Mouse (Mus musculus): Measurements from ENCODE around the gene Bpifc. TPM values are rescaled to one million over a fixed set of nuclear protein-coding genes. Genes with fewer than 3 reads are reported as not detected.
A peak's percentile ranks its signal among the peaks of the same experiment; 100 is the strongest.
"Not testable (repeated sequence)": the region's sequence is repeated elsewhere in the genome, so short reads cannot be mapped to it uniquely, and the experiment has no call there.

Bpifc gene
- polyA plus RNA-seq, 1 experiment from 2014 or later, result 0.04 TPM

DNA sequence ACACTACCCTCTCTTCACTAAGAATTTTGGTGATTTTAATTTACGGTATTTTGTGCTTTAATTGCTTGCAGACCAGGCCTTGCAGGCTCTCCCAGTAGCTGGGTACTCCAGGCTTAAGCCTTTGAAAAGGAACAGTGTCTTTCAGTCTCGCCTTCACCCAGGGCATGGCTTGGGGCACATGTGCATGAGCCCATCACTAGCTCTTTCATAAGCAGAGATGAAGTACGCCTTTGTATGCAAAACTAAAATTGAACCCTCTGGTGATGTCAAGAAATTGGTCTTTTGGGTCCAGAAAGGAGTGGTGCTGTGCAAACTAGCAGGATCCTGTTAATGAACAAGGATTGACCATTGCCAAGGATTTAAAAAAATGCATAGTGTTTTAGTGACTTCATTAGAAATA lies 20.8 kb upstream of the Bpifc start:
- 91% methylated on average over 3 of the region's 3 CpGs for WGBS
- H3K27ac ChIP-seq (replicated peaks), result no peak overlapping the region
- H3K4me3 ChIP-seq, result no peak overlapping the region
- peaks cover 14% of the 10 kb centered on the region for H3K36me3 ChIP-seq
- no peaks in the 10 kb centered on the region for H3K4me1 ChIP-seq
- DNase-seq (ENCODE audit: low spot score), result no peak
- no peaks in the 10 kb centered on the region for H3K9me3 ChIP-seq (replicated peaks)
- H3K27me3 ChIP-seq (ENCODE audit: low read depth, poor library complexity, severe bottlenecking), result no peaks in the 10 kb centered on the region

DNA sequence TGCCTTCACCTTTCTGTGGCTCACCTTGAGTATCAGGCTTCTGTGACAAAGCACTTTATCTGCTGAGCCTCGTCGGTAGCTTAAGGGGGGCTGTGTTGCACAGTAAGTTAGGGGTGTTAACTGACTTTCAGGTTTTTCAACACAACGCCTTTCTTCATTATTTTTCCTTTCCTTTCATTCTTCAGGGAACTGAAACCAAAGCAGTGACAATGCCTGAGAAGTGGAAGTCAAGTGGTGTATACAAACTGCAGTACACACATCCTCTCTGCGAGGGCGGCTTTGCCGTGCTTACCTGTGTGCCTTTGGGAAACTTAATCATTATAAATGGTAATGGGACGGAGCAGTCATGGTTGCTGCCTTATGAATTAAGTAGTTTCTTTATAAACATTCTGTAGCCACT lies 19.0 kb upstream of the Bpifc start:
- H3K36me3 ChIP-seq, result peaks cover 10% of the 10 kb centered on the region; the same call in 1 of the 2 replicates
- H3K4me3 ChIP-seq, result no peak overlapping the region
- DNase-seq (ENCODE audit: low spot score), result no peak
- no peak overlapping the region for H3K27ac ChIP-seq (replicated peaks)
- no peaks in the 10 kb centered on the region for H3K9me3 ChIP-seq (replicated peaks)
- H3K27me3 ChIP-seq (ENCODE audit: low read depth, poor library complexity, severe bottlenecking), result no peaks in the 10 kb centered on the region
- H3K4me1 ChIP-seq, result no peaks in the 10 kb centered on the region
- 94% methylated on average over 7 of the region's 7 CpGs for WGBS

DNA sequence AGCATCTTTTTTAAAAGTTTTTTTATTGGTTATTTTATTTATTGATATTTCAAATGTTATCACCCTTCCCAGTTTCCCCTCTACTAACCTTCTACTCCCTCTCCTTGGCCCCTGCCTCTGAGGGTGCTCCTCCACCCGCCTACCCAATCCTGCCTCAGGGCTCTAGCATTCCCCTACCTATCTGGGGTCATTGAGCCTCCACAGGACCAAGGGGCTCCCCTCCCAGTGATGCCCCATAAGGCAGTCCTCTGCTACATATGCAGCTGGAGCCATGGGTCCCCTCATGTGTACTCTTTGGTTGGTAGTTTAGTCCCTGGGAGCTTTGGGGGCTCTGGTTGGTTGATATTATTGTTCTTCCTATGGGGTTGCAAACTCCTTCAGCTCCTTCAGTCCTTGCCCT lies 15.1 kb upstream of the Bpifc start:
- not testable (repeated sequence) for H3K27ac ChIP-seq (replicated peaks); H3K27me3 ChIP-seq (ENCODE audit: low read depth, poor library complexity, severe bottlenecking); H3K9me3 ChIP-seq (replicated peaks); H3K4me1 ChIP-seq; H3K4me3 ChIP-seq; DNase-seq (ENCODE audit: low spot score)
- peaks cover 17% of the 10 kb centered on the region; the same call in 1 of the 2 replicates for H3K36me3 ChIP-seq
- 71% methylated on average over 1 of the region's 1 CpGs for WGBS

DNA sequence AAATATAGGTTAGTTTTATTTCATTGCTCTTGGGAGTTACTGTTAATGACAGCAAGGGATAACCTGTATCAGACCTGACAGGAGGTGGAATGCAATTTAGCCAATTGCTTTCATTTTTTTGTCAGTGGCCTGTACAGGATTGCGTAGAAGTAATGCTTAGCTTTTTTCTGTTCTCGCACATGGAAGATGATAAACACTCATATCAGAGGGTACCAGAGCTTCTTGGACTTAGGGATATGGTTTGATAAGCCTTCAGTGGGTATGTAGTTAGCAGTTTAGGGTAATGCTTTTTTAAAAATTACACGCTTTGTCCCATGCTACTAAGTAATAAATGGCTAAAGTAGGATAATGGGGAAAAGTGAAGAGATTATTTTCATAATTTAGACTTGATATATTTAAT lies 14.7 kb upstream of the Bpifc start:
- WGBS, result 93% methylated on average over 3 of the region's 3 CpGs
- H3K4me1 ChIP-seq, result peaks cover 9% of the 10 kb centered on the region
- H3K27me3 ChIP-seq (ENCODE audit: low read depth, poor library complexity, severe bottlenecking), result no peaks in the 10 kb centered on the region
- H3K4me3 ChIP-seq, result no peak overlapping the region
- no peak for DNase-seq (ENCODE audit: low spot score)
- peaks cover 17% of the 10 kb centered on the region; the same call in 1 of the 2 replicates for H3K36me3 ChIP-seq
- no peaks in the 10 kb centered on the region for H3K9me3 ChIP-seq (replicated peaks)
- H3K27ac ChIP-seq (replicated peaks), result no peak overlapping the region

DNA sequence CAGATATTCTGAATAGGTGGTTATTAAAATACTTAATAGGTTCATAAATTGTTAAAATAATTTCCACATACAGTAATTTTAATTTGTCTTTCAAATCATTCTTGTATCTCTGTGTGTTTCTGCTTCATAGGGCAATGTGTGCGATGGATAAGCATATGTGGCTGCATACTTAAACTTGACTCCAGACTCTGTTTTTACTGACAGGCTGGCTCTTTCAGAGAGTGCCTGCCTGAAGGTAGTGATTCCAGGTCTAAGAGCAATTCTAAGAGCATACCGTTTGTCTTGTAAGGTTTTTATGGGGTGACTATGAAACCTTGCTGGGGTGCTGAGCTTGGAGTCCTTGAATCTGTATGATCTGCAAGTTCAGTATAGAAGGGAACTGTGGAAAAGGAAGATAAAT lies 14.2 kb upstream of the Bpifc start:
- no peak overlapping the region for H3K4me3 ChIP-seq
- no peaks in the 10 kb centered on the region for H3K27me3 ChIP-seq (ENCODE audit: low read depth, poor library complexity, severe bottlenecking)
- 89% methylated on average over 2 of the region's 2 CpGs for WGBS
- H3K27ac ChIP-seq (replicated peaks), result no peak overlapping the region
- peaks cover 11% of the 10 kb centered on the region for H3K4me1 ChIP-seq
- H3K9me3 ChIP-seq (replicated peaks), result no peaks in the 10 kb centered on the region
- peaks cover 15% of the 10 kb centered on the region; the same call in 1 of the 2 replicates for H3K36me3 ChIP-seq
- DNase-seq (ENCODE audit: low spot score), result no peak

DNA sequence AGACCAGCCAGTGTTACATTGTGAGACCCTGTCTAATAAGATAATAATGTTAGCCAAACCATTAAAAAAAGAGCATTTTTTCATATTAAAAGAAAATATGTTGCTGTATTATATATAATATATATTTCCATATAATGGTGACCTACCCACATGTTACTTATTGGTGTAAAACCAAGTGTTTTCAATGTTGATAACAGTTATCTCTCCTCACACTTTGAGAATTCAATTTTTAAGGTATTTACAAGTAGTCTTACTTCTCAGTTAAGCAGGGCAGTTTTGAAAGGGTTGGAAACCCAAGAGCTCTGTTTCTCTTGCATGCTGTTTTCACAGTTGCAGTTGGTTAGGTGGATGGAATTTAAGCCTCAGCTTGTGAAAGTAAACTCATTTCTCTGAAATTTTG lies 11.5 kb upstream of the Bpifc start:
- Histone ChIP-seq H3K27me3 (ENCODE audit: low read depth, poor library complexity, severe bottlenecking) (no peaks in the 10 kb centered on the region), H3K9me3 (replicated peaks) (no peaks in the 10 kb centered on the region), H3K27ac (replicated peaks) (no peak overlapping the region), H3K36me3 (0 out of 2 replicates have a peak, but pooled peaks cover 7% of the 10 kb centered on the region), H3K4me1 (peaks cover 11% of the 10 kb centered on the region), H3K4me3 (peak overlapping the region; percentile 86; the same call in 1 of the 2 replicates)
- DNase-seq (ENCODE audit: low spot score), result no peak

DNA sequence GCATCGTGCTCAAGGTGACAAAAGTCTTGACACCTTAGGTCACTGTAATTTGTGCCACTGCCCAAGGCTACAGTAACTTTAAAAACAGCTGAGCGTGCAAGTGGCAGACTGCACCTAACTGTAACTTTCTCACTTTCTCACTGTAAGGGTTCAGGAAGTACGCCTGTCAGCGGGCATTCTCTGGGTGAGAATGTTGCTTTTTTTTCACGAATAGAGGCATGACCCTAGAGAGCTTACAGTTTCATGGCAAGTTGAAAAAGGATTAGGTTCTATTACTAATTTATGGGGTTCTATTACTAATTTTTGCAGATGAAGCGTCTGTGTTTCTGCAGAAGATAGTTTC lies 10.8 kb upstream of the Bpifc start:
- H3K27me3 ChIP-seq (ENCODE audit: low read depth, poor library complexity, severe bottlenecking), result no peaks in the 10 kb centered on the region
- H3K4me3 ChIP-seq, result peak overlapping the region; percentile 86
- peaks cover 11% of the 10 kb centered on the region for H3K4me1 ChIP-seq
- no peak for DNase-seq (ENCODE audit: low spot score)
- H3K36me3 ChIP-seq, result 0 out of 2 replicates have a peak, but pooled peaks cover 7% of the 10 kb centered on the region
- H3K9me3 ChIP-seq (replicated peaks), result no peaks in the 10 kb centered on the region
- 10% methylated on average over 6 of the region's 6 CpGs for WGBS
- H3K27ac ChIP-seq (replicated peaks), result peak overlapping the region; percentile 92

DNA sequence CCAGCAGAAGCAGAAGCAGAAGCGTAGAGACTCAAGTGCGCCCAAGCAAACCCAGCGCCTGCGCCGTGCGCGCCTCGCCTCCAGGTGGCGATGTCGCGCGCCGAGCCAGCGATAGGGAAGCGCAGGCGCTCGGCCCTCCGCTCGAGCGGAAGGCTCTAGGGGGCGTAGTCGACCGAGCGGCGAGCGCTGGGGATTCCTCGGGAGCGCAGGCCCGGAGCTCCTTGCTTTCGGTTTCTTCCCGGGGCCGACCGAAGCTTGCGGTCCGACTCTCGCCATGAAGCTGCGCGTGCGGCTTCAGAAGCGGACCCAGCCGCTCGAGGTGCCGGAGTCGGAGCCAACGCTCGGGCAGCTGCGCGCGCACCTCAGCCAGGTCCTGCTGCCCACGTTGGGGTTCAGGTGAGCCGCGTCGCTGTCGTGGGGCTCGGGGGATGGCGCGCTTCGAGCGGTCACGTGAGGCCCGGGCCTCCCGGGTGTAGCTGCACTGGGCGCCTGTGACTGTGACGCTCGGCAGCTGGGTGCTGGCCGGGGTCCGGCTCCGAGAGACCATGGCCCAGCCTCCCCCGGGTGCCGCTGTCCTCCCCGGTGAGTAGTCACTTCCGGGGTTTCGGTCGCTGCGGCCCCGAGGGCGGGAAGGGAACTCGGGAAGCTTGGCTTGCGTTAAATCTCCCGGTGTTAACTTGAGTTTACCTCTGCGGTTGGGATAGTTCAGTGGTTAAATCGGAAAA lies 10.2 kb upstream of the Bpifc start, which contains the start of gene Fbxo7:
Fbxo7 (plus strand) TSS at position 224 of the 725 bp plus-strand sequence.
- Histone ChIP-seq H3K27me3 (ENCODE audit: low read depth, poor library complexity, severe bottlenecking) (no peaks in the 10 kb centered on the region), H3K4me1 (peaks cover 11% of the 10 kb centered on the region), H3K27ac (replicated peaks) (peak within 1 kb of the TSS; percentile 92), H3K9me3 (replicated peaks) (no peaks in the 10 kb centered on the region), H3K36me3 (0 out of 2 replicates have a peak, but pooled peaks cover 7% of the 10 kb centered on the region), H3K4me3 (peak within 1 kb of the TSS; percentile 86)
- DNase-seq (ENCODE audit: low spot score), result peak; percentile 89
- under 1% methylated on average over 82 of the region's 82 CpGs for WGBS

DNA sequence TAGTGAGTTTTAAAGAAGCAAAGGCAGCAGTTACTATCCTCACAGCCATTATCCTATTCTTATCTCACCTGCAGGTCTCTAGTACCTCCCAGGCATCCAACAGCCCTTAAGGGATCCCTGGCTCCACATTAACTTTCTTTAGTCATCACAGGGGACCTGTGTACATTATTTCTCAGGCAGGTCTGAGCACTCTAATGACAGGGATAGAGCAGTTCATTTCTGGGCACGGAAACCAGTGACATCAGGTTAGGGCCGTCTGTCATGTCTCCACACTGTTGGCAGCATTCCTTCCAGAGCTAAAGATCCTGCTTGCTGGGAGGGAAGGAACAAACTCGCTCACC lies 9.7 kb upstream of the Bpifc start:
- Histone ChIP-seq H3K4me1 (peaks cover 11% of the 10 kb centered on the region), H3K27me3 (ENCODE audit: low read depth, poor library complexity, severe bottlenecking) (no peaks in the 10 kb centered on the region), H3K9me3 (replicated peaks) (no peaks in the 10 kb centered on the region), H3K36me3 (0 out of 2 replicates have a peak, but pooled peaks cover 7% of the 10 kb centered on the region), H3K4me3 (peak overlapping the region; percentile 86), H3K27ac (replicated peaks) (peak overlapping the region; percentile 92; the same call in 1 of the 2 replicates)
- WGBS, result 3% methylated on average over 3 of the region's 3 CpGs
- no peak for DNase-seq (ENCODE audit: low spot score)

DNA sequence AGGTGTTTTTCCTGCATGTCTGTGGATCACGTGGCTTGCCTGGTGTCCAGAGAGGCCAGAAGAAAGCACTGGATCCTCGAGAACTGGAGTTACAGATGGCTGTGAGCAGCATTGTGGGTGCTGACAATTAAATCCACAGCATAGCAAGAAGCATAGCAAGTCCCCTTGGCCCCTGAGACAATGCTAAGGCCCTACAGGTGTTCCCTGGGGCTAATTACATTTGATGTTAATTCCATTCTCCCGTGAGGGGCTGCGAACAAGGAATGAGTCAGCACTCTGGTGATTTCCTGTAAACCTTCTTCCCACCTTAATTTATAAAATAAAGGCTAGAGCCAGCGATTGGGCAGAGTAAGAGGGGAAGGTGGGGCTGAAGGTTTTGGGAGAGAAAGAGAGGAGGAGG lies 7.1 kb upstream of the Bpifc start:
- H3K4me1 ChIP-seq, result peaks cover 11% of the 10 kb centered on the region
- WGBS, result 38% methylated on average over 5 of the region's 5 CpGs
- H3K9me3 ChIP-seq (replicated peaks), result no peaks in the 10 kb centered on the region
- H3K27ac ChIP-seq (replicated peaks), result no peak overlapping the region
- no peak for DNase-seq (ENCODE audit: low spot score)
- H3K27me3 ChIP-seq (ENCODE audit: low read depth, poor library complexity, severe bottlenecking), result no peaks in the 10 kb centered on the region
- no peaks in the 10 kb centered on the region for H3K36me3 ChIP-seq
- no peak overlapping the region for H3K4me3 ChIP-seq

DNA sequence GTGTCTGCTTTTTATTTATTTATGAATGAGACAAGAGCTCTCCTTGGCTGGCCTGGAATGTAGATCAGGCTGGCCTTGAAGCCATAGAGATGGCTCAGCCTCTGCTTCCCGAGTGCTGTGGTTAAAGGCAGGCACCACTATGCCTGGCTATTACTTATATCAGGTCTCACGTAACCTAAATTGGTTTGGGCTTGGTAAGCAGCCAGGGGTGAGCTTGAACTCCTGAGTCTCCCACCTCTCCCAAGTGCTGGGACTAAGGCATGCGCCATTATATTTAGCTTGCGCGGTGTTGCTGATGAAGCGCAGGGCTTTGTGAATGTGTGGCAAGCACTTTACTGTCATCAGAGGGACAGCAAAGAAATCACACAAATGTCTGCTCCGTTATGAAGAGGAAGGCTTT lies 6.1 kb upstream of the Bpifc start:
- no peak overlapping the region for H3K4me3 ChIP-seq
- H3K27me3 ChIP-seq (ENCODE audit: low read depth, poor library complexity, severe bottlenecking), result no peaks in the 10 kb centered on the region
- WGBS, result 91% methylated on average over 7 of the region's 7 CpGs
- H3K27ac ChIP-seq (replicated peaks), result no peak overlapping the region
- peaks cover 8% of the 10 kb centered on the region for H3K4me1 ChIP-seq
- DNase-seq (ENCODE audit: low spot score), result no peak
- no peaks in the 10 kb centered on the region for H3K9me3 ChIP-seq (replicated peaks)
- H3K36me3 ChIP-seq, result no peaks in the 10 kb centered on the region

DNA sequence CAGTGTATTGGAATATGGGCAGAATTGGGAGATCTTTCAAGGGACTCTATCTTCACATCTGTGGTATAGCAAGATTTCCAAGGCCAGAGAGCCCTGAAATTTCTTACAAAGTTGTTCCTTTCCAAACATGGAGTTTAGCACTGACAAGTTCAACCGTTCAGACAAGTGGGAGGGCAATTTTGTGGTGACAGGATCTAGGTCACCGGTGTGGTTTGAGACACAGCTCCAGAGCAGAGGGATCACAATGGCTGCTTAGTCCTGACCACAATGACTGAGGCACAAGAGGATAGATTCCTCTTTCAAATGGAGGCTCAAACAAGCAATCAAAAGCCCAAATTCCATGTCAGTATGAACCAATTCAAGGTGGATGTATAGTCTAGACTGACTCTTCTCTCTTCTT lies 523 bp downstream of the Bpifc start:
- Histone ChIP-seq H3K4me3 (no peak overlapping the region), H3K36me3 (no peaks in the 10 kb centered on the region), H3K27ac (replicated peaks) (no peak overlapping the region), H3K9me3 (replicated peaks) (no peaks in the 10 kb centered on the region), H3K4me1 (no peaks in the 10 kb centered on the region), H3K27me3 (ENCODE audit: low read depth, poor library complexity, severe bottlenecking) (no peaks in the 10 kb centered on the region)
- no peak for DNase-seq (ENCODE audit: low spot score)
- 80% methylated on average over 2 of the region's 2 CpGs for WGBS

DNA sequence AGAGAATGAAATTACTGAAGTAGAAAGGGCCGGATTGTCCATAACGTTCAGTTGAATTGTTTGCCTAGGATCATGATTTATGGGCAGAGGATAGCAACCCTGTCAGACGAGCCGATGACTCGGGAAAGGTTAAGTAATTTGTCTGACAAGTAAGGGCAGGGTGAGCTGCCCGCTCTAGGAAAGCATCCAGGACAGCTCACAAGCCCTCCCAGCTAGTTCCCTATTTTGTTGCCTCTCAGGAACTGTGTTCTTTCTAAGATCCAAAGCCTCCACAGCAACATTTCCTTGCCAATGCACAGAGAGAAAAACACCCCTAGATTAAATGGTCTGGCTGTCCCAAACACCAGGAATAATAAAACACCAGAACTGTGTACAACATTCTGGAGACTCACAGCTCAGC lies 1.1 kb downstream of the Bpifc start:
- 89% methylated on average over 6 of the region's 6 CpGs for WGBS
- no peaks in the 10 kb centered on the region for H3K4me1 ChIP-seq

More for the DNA sequence above, 1.1 kb downstream of the Bpifc start:
- no peak for DNase-seq (ENCODE audit: low spot score)
- H3K9me3 ChIP-seq (replicated peaks), result no peaks in the 10 kb centered on the region
- no peaks in the 10 kb centered on the region for H3K36me3 ChIP-seq
- H3K27ac ChIP-seq (replicated peaks), result no peak overlapping the region
- no peak overlapping the region for H3K4me3 ChIP-seq
- no peaks in the 10 kb centered on the region for H3K27me3 ChIP-seq (ENCODE audit: low read depth, poor library complexity, severe bottlenecking)

Data from midbrain, embryonic 10.5 days (tissue).